Mouse (Mus musculus): ENCODE measurements around the gene Tmem88.

Tmem88 gene

DNA sequence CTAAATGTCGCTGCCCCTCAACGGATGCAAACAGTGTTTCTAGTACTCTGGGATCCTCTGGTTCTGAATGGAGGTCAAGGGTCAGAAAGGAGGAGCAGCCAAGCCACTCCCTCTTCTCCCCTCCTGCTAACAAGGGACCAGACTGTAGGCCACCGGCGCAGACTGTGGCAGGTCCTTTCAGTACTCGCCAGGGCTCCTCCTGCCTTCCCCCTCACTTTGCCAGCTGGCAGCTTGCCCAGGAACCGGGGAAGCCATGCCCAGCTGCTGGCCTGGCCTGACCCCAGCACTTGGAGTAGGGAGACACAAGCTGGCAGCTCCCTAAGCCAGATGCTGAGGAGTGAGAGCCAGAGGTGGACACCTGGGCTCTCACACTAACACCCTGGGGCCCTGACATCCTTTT lies 33.1 kb downstream of the Tmem88 start:
- in situ Hi-C loops (cut with MboI; ENCODE audit: low sequenced_read_pairs), result no loop called here

GRCm38 (mm10) chr11:69364376-69364775 lies 33.7 kb downstream of the Tmem88 start:
- in situ Hi-C loops (cut with MboI; ENCODE audit: low sequenced_read_pairs), result no loop called here

GRCm38 (mm10) chr11:69362479-69362878 lies 35.6 kb downstream of the Tmem88 start:
- in situ Hi-C loops (cut with MboI; ENCODE audit: low sequenced_read_pairs), result no loop called here

DNA sequence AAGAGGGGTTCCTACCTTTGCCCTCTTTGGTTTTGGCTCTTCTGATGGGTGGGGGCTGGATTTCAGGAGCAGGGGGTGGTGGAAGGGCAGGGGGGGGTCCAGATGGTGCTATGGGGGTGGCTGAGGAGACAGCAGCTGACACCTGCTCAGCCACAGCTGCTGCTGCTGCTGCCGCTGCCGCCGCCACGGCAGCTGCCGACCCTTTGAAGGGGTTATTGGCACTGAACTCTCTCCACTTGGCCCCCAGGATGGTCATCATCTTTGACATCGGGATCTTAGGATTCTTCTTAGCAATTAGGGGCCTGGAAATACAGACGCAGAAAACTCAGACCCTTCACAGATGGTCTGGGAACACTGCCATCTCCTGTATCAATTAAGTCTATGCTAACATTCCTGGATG lies 36.0 kb downstream of the Tmem88 start:
- in situ Hi-C loops (cut with MboI; ENCODE audit: low sequenced_read_pairs), result no loop called here

DNA sequence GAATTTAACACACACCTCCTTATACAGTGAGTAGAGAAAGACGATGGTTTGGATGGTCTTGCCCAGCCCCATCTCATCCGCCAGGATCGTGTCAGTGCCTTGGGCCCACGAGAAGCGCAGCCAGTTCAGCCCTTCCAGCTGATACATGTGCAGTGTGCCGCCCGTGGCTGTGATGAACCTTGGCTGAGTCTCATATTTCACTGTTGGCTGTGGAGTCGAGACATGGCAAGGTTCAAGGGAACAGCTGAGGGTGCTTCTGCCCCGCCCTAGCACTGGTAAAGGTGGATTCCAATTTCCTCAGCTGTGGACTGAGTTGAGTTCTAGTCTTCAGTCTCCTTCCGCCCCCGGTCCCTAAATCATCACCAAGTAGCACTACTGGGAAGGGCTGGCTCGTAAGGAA lies 40.3 kb downstream of the Tmem88 start:
- in situ Hi-C loops (cut with MboI; ENCODE audit: low sequenced_read_pairs), result no loop called here

- in situ Hi-C loops (cut with MboI; ENCODE audit: low sequenced_read_pairs), result no loop called here
Measured at GRCm38 (mm10) chr11:69356544-69356943, 41.5 kb downstream of the Tmem88 start.
